Mouse (Mus musculus) spleen, postnatal 36 days (tissue): ENCODE results near the gene Ube4b.

ENCODE experiments used
- DNase-seq, 2 experiments: peaks; one replicate each; pipeline ENCODE4 v3.0.0; 2022; ENCODE audit warnings: low spot score in 2 of 2, mixed read lengths in 1 of 2

Ube4b gene

DNA sequence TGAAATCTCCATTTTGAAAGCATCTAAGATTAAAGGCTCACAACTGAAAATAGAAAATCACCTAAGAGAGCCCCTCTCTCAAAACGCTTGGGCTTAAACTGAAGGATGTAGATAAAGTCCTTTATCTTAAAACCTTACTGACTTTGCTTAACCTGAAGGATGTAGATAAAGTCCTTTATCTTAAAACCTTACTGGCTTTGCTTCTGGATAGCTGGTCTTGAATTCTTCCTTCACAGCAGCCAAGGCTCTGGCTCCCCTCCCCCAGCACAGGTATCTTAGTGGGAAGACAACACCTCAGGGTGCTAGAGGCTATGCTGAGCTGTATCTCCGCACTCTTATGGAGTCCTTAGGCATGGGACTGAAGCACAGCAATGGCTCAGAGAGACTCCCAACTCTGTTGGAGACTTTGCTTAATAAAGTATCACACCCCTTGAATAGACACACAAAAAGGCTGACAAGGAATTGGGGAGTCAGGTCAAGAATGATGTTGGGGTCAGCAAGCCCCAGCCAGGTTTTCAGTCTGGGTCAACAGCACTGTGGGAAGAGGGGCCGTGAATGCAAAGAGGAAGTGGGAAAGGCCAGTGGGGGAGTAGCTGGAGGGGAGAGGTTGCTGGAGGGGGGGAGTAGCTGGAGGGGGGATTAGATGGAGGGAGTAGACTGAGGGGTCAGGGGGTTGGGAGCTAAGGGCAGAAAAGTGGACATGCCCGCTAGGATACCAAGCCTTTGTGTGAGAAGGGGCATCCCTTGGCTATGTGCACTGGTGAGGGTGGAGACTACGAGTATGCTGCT, 86.9 kb downstream of the Ube4b start:
- no peak for DNase-seq

DNA sequence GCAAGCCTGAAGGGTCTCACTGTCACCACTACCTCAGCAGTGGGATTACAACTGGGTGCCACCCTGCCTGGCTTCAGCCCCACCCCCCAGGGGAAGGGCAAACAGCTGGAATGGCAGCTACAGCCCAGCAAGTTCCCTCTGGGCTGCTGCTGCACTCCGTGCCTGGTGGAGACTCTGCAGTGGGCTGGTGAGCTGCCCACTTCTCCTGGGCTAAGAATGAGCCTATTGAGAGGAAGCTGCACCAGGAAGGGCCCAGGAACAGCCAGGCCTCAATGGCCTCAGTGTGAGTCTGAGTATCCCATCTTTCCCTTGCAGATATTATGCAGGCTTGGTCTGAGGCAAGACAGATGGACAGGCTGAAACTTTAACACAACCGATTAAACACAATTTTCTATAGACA, 88.4 kb downstream of the Ube4b start:
- no peak for DNase-seq

DNA sequence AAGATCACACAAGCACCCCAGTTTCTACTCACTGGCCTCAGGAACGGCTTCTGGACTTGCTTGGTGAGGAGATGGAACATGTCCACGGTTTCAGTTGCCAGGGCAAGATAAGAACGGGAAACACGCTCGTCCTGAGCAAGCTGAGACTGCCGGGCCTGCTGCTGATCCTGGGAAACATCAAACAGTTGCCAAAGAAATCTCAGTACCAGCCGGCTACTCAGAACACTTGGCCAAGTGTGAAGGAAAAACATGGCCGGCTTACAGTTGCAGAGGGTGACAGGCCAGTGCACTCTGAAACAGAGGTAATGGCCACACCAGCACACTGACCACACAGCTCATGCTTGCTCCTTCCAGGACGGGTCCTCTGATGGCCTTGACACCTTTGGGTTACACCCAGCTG, 89.2 kb downstream of the Ube4b start:
- no peak for DNase-seq

DNA sequence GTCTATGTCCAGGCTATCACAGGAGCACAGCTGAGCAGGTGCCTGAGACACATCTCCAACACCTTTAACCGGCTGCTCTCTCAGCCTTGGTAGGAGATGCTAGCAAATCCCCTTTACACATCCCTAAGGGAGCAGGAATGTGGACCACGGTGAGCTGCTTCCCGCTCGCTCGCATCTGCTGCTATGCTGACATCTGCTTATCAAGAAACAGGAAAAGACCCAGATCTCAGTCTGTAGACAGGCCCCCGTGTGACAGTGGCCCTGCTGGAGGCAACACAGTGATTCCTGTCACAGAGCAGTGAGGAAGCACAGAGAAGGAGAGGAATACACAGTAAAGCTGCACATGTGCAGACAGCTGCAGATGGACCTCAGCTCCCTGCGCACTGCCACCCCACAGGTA, 90.2 kb downstream of the Ube4b start:
- no peak for DNase-seq

DNA sequence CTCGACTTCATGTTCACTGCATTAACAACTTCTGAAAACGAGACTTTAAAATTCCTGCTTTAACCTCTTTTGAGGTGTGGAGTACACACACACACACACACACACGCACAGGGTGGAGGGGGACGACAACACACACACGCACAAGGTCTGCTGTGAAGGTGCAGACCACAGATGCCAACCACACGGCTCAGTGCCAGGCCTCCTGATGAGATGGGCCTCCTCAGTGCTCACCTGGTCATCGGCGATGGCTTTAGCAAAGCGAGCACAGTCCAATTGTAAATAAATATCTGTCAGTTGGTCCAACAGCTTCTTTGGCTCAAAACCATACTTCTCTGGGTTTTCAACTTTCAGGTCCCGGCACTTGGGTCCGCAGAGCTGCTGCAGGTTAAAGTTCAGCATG, 91.7 kb downstream of the Ube4b start:
- no peak for DNase-seq

DNA sequence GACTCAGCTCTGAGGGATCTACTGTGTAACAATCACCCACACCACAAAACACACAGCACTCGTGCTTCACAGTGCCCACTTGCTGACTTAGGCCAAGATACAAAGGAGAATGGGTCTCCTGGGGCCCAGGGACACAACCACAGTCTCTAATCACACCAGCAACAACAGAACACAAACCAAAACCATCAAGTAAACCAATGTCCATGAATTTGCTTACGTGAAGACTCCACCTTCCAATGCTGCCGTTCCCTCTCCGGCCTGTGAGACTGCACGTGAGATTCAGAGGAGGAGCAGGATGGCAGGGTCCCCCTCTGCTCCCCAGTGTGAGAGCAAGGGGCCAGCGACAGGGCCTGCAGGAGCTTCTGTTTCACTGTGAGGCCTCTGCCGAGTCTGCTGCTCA, 93.8 kb downstream of the Ube4b start:
- no peak for DNase-seq

DNA sequence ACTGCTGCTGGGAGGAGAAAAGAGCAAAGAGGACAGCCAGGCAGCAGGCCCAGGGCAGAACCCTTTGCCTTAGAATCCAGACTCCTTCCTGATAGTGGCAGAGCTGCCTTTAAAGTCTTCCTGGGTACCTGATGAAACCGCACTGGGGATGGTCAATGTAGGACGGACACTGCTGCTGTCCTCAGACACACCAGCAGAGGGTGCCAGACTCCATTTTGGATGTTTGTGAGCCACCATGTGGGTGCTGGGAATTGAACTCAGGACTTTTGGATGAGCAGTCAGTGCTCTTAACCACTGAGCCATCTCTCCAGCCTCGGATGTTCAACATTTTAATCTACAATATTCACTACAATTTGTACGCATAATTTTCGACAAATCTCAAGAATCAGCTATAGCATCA, 96.1 kb downstream of the Ube4b start:
- no peak for DNase-seq

DNA sequence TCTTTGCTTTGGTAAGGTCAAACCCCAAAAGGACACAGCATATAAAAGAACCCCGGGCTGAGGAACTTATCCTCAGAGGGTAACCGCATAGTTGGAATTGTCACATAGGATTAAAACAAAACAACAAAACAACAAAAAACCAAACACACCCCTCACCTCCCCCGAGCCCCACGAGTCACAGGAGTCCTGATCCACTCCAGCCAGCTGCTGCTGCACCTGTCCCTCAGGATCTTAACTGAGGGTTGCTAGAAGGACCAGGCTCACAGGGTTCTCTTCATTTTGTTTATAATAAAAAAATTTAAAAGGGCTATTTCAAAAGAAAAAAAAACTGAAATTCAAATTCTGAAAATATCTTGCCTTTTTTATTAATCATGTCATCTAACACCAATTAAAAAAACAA, 97.8 kb downstream of the Ube4b start:
- DNase-seq = no peak

DNA sequence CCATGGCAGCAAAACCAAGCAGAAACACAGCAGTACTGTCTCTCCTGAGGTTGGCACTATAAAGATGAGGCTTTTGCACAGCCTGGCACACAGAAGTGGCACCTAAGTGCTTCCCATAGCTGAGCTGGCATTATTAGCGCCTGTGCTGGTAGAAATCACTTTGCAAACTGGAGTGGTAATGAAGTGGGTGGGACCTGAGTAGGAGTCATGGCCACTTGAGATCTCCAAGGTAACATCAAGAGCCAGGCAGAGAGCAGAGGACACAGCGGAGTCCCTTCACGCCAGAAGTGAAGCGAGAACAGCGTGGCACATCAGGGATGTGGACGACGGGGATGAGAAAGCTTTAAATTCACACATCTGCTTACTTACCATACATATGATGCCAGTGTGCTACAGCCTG, 99.3 kb downstream of the Ube4b start:
- DNase-seq = no peak

DNA sequence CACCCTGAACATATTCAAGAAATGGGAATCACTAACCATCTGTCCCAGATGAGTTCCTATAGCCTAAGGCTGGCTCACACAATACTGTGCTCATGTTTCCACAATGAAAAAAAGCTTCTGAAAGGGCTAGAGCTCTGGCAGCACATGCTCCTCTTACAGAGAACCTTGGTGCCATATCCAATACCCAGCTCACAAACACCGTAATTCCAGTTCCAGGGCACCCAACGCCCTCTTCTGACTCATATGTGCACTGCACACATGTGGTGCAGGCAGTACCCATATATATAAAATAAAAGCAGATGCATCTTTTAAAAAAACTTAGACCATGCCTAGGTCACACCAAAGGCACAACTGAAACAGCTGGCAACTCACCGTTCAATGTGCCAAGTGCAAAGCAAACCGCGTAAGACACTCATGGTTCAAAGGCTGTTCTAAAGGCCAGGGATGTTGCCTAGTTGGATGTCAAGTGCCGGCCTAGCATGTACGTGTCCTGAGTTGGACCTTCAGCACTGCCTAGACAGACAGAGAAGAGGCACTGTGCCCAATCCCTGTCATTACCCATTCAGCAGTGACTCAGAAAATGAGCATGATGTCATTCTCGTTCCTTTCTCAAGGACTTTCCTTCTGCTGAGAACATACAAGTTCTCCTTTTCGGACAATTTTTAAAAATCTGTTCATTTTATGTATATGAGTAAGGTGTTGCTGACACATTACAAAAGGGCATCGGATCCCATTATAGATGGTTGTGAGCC, 101.0 kb downstream of the Ube4b start:
- no peak for DNase-seq

DNA sequence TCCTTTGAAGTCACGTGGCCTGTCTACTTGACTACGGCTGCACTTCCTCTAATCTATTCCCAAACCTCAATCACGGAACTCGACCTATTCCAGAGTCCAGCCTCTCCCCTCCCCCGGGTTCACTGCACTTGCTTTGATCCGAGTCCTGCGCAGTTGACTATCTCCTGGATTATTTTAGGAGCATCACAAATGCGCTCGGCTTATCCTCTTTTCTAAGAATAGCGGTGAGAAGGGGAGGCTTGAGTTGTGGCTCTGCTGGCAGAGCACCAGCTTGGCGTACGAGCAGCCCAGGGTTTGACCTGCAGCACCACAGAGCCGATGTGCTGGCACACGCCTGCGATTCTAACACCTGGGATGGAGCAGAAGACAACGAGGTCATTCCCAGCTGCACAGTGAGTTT, 102.8 kb downstream of the Ube4b start:
- DNase-seq = no peak

DNA sequence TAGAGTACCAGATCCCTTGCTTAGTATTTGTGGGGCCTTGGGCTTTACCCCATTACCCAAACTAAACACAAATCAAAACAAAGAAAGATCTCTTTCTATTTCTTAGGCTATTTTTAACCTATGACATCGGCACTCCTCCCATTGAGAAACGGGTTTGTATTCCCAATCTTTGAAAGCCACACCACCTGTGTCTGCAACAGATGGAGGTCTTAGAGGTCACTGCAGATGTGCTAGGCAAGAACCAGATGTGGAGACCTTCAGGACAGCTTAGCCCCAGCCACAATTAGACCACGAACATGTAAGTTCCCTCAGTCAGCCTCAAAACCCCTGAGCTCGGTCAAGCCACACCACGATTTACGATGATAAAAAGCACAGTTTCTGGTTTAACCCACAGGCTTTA, 103.8 kb downstream of the Ube4b start:
- no peak for DNase-seq

DNA sequence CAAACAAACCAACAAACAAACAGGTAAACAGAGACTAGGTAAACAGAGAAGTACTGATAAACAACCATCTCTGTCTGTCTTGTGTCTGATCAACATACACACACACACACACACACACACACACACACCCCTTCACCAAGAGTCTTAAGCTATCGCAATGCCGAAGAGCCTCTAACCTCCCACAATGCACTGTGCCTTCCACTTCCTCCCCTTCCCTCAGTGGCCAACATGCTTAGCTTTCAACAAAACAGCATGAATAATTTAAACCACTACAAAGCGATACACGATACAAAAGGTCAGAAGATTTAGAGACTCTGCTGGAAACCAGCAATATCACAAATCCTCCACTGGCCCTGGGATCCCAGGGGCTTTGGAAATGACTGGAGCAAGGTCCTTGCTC, 104.3 kb downstream of the Ube4b start:
- no peak for DNase-seq

DNA sequence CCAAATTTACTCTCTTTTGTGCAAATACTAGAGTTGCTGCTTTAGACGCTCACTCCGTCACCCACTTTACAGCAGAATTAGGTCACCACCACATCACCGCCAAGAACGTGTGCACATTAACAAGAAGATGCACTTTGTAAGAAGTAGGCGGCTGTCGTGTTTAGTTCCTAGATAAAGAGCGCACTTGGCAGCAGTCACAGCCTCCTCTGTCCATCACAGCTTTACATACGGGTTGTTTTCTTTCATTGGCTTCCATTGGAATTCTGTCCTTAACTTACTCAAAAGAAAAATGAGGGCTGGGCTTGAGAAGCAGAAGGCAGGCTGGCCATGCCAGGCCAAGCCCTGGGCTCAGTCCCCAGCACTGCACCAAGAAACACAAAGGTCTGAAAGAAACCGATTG, 107.5 kb downstream of the Ube4b start:
- no peak for DNase-seq

DNA sequence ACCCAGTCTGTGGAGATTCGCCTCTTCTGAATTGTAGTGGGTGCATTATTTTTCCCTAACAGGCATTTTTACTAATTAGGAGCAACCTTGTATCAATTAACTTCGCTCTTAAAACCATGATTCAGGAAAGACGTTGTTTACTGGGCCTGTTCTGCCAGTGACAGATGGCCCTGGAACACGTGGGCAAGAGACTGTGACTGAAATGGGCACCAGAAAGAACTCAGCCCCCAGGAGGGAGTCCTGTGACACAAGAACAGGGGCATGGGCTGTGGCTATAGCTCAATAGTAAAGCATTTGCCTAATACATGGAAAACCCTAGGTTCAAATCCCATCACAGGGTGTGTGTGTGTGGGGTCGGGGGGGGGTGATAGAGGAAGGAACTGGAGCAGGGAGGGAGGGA, 109.2 kb downstream of the Ube4b start:
- DNase-seq = no peak

DNA sequence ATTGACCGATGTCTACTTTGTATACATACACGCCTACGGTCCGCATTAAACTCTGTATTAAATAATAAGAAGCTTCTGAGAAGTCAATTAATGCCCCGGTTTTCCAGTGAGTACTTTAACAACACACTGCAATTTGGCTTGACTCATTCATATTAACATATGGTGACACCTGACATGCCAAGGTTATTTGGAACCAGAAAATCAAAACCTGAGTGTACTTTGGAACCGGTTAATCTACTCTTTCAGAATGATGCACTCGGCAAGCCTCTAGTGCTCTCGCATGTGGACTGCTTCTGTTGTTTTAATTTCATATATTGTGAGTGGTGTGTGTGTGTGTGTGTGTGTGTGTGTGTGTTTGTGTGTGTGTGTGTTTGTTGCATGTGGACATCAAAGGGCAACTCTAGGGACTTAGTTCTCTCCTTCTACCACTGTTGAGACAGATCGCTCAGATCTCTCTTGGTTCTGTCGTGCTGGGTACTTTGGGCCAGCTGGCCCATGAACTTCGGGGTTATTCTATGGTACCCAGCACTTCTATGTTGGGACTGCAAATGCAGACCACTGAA, 112.2 kb downstream of the Ube4b start:
- no peak for DNase-seq

DNA sequence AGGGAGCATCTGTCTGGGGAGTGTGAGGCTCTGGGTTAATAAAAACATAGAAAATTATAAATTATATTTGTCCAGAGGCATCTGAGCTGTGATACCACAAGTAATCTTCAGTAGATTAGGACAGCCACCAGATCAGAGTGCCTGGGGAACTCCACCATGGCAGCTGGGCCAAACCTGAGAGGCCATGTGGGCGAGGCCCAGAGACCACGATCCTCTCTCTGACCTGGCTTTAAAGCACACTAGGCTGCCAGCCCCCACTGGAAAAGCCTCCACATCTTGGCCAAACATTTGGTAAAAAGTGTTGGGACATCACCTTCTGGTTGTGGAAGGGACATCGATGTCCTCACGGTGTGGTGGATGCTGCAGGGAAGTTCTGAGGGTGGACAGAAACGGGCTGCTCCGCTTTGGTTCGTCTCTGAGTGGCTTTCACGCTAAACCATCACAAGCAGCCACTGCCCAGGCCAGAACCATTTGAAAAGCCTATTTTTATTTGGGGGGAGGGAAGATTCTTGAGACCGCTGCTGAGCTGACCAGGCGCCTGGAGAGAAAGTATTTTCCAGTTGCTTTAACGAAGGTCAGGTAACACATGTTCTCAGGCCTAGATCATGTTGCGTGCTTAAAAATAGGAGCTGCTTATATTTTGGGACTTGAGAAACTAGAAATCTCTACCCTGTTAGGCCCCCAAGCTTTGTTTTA, 112.8 kb downstream of the Ube4b start:
- no peak for DNase-seq

DNA sequence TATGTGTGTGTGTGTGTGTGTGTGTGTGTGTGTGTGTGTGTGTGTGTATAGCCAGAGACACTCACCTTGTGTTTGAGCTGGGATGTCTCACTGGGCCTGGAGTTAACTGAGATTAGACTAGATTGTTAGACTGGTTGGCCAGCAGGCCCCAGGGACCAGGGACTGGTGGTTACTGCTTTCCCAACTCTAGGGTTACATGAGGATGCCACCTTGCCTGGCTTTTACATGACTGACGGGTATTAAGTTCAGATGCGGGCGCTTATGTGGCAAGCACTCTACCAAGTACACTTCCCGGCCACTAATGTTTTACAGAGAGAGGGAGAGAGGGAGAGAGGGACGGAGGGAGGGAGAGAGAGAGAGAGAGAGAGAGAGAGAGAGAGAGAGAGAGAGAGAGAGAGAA, 114.6 kb downstream of the Ube4b start:
- DNase-seq = no peak

DNA sequence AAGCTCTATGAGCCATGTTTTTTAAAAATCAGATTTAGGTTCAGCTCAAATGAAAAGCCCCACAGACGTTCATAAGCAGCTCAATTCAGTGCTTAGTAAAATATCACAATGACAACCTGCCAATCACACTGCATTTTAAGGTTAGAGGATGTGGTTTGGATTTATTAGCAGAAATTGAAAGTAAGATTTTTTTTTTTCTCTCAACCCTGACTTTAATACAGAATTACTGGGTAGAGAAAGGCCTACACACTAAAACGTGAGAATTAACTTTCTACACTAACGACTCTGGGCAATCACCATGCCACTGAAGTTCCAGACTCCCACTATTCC, 118.1 kb downstream of the Ube4b start:
- no peak for DNase-seq

DNA sequence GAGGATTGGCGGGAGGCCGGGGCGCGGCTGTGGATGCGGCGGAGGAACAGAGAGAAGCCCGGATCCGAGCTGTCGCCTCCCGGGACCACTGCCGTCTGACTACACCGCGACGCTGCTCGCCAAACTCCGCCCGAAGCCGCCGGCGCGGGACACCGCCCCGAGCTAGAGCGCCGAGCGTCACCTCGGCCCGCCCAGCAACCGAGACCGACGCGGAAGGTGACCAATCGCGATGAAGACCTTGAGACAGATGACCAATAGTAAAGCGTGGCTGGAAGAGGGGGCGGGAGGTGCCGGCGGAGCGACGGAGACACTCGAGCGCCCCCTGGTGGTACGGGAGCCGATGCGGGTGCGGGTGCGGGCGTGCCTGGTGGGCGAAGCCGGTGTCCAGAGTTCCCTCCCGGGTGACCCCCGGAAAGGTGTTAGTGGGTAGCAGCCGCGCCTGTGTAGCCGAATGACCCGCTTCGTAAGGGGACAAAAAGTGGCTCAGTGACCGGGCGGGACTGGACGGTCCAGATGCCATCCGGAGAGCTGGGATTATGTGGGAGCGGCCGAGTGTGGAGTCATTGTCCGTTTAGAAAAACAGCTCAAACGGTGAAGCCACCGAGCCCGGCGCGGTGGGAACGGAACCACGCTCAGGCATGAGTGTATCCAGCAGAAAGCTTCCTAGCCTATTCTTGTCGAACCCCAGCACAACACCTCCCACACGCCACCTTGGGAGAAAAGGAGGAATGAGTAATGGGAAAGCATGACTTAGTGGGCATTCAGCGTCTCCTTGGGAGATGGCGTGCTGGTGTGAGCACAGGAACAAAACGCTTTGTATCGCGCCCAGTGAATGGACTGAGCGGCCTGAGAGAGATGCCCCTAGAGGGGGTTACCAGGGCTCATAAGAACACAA, 118.7 kb downstream of the Ube4b start, which contains the start of gene Kif1b:
Kif1b (minus strand) TSS at position 98 of the 895 bp plus-strand sequence.
- DNase-seq = peak; percentile 94 to 95
